In genomic region chr11:115859143-115859945, GRCm38 (mm10) we compare ENCODE assay signal across 9 mouse cellular contexts. TPM values are rescaled to one million over a fixed set of nuclear protein-coding genes. Genes with fewer than 3 reads are reported as not detected.
DNase-seq lines count a peak whose midpoint lies in the region; ATAC-seq and TF ChIP-seq lines count a peak whose summit lies in the region.
"Had no signal": no experiment of that assay in that cellular context is flagged by ENCODE, and none has a peak within 500 bp of the region (broad histone marks: within the 10 kb centered on the region; RNA-seq: fewer than 3 reads in every experiment).

No protein-coding gene starts in this region.

- peak overlapping the region; percentile 31 for H3K9ac ChIP-seq in ES-E14 (ENCODE audit: insufficient read depth, low read depth, low read length, poor library complexity, severe bottlenecking)
- 0 out of 2 replicates have a peak overlapping the region, but pooled peaks have one; percentile 7 for H3K9ac ChIP-seq in forebrain, postnatal 0 days
- peak overlapping the region; percentile 39 for H3K9ac ChIP-seq in lung, embryonic 15.5 days

- DNase-seq in ES-E14 (ENCODE audit: low read depth, low spot score), result peak; percentile 29
- peak; percentile 64 to 71 for DNase-seq in cerebellum, adult 2 months
- DNase-seq in forebrain, postnatal 0 days, result peak; percentile 82
- peak; percentile 6 for DNase-seq in layer of hippocampus, adult 9-10 months (ENCODE audit: low spot score)
- peak; percentile 80 for DNase-seq in ovary, adult 18-20 months (ENCODE audit: low spot score)
- peak; percentile 83 for DNase-seq in thymus, adult 2 months

- peaks cover 4% of the 10 kb centered on the region; the same call in 1 of the 2 replicates for H3K27me3 ChIP-seq in cerebellum, adult 2 months (ENCODE audit: control insufficient read depth, insufficient read depth, low read length)
- peaks cover 34% of the 10 kb centered on the region for H3K27me3 ChIP-seq in forebrain, postnatal 0 days (ENCODE audit: insufficient read depth, low read length)
- peaks cover 57% of the 10 kb centered on the region for H3K27me3 ChIP-seq in lung, embryonic 15.5 days
- peaks cover 14% of the 10 kb centered on the region; the same call in 1 of the 2 replicates for H3K27me3 ChIP-seq in thymus, adult 2 months (ENCODE audit: control insufficient read depth, insufficient read depth, low read length)

- ATAC-seq in forebrain, postnatal 0 days, result peak; percentile 92
- ATAC-seq in hematopoietic stem cell, adult 5-6 weeks (replicated peaks in 1 of 2; ENCODE audit: insufficient read depth in 1 of 2, low FRiP score in 2 of 2, low TSS enrichment in 1 of 2, low read depth in 1 of 2, poor library complexity in 2 of 2, severe bottlenecking in 2 of 2), result peak; percentile 77 to 81
- peak; percentile 88 for ATAC-seq in lung, embryonic 15.5 days (ENCODE audit: borderline replicate concordance, extremely low read depth, low FRiP score, low TSS enrichment)

- peak overlapping the region; percentile 40 for H3K4me2 ChIP-seq in forebrain, postnatal 0 days (ENCODE audit: low read depth)
- peak overlapping the region; percentile 78 for H3K4me2 ChIP-seq in lung, embryonic 15.5 days

- in situ Hi-C loops in ES-E14 (cut with MboI; ENCODE audit: low sequenced_read_pairs in 2 of 2, unreplicated experiment in 2 of 2), result no loop called here

- H3K4me1 ChIP-seq in ES-E14 (ENCODE audit: control insufficient read depth in 2 of 2, insufficient read depth in 2 of 2, low read length in 2 of 2, poor library complexity in 1 of 2), result peaks cover 0 to under 1% of the 10 kb centered on the region in 2 experiments; a peak in 1 of 4 replicates
- H3K4me1 ChIP-seq in cerebellum, adult 2 months (ENCODE audit: control insufficient read depth, insufficient read depth, low read length), result no peaks in the 10 kb centered on the region
- peaks cover 6% of the 10 kb centered on the region; the same call in 1 of the 2 replicates for H3K4me1 ChIP-seq in forebrain, postnatal 0 days (ENCODE audit: insufficient read depth)
- peaks cover 17% of the 10 kb centered on the region for H3K4me1 ChIP-seq in lung, embryonic 15.5 days
- H3K4me1 ChIP-seq in thymus, adult 2 months (replicated peaks; ENCODE audit: control insufficient read depth, insufficient read depth, low read length), result peaks cover 9% of the 10 kb centered on the region; the same call in 1 of the 2 replicates

- H3K27ac ChIP-seq in ES-E14 (ENCODE audit: insufficient read depth, low read depth, low read length, poor library complexity, severe bottlenecking), result no peak overlapping the region
- no peak overlapping the region for H3K27ac ChIP-seq in cerebellum, adult 2 months (ENCODE audit: insufficient read depth, low read length)
- H3K27ac ChIP-seq in forebrain, postnatal 0 days (ENCODE audit: low read depth, low read length), result no peak overlapping the region
- no peak overlapping the region for H3K27ac ChIP-seq in lung, embryonic 15.5 days
- no peak overlapping the region for H3K27ac ChIP-seq in thymus, adult 2 months (ENCODE audit: control insufficient read depth, insufficient read depth, low read length)
- H3K27ac ChIP-seq: macrophage had no signal

- TF ChIP-seq POLR2A in cerebellum, adult 2 months (IDR thresholded peaks at IDR 0.05; ENCODE audit: borderline replicate concordance, insufficient read depth, low read length), result no peak
- TF ChIP-seq POLR2A in thymus, adult 2 months (IDR thresholded peaks at IDR 0.05; ENCODE audit: control insufficient read depth, extremely low read depth, insufficient read depth, low read length, poor library complexity), result no peak

- 1% methylated on average over 75 of the region's 75 CpGs for WGBS in cerebellum, adult 2 months
- 6% methylated on average over 73 of the region's 75 CpGs for WGBS in forebrain, postnatal 0 days
- WGBS in lung, embryonic 15.5 days, result 1% methylated on average over 75 of the region's 75 CpGs
- WGBS in thymus, adult 2 months, result 3% methylated on average over 75 of the region's 75 CpGs

- peaks cover 6% of the 10 kb centered on the region for H3K36me3 ChIP-seq in ES-E14 (ENCODE audit: control insufficient read depth, insufficient read depth, low read length, poor library complexity, severe bottlenecking)
- H3K36me3 ChIP-seq in forebrain, postnatal 0 days (ENCODE audit: insufficient read depth), result no peaks in the 10 kb centered on the region
- H3K36me3 ChIP-seq in lung, embryonic 15.5 days, result peaks cover 6% of the 10 kb centered on the region; the same call in 1 of the 2 replicates
- no peaks in the 10 kb centered on the region for H3K36me3 ChIP-seq in thymus, adult 2 months (ENCODE audit: control insufficient read depth, insufficient read depth, low read length)

- H3K9me3 ChIP-seq in ES-E14 (ENCODE audit: control insufficient read depth, insufficient read depth, low read depth, low read length), result no peaks in the 10 kb centered on the region
- no peaks in the 10 kb centered on the region for H3K9me3 ChIP-seq in forebrain, postnatal 0 days (ENCODE audit: low read length)
- 0 out of 2 replicates have a peak, but pooled peaks cover 4% of the 10 kb centered on the region for H3K9me3 ChIP-seq in lung, embryonic 15.5 days

- TF ChIP-seq CTCF in cerebellum, adult 2 months (IDR thresholded peaks at IDR 0.05; ENCODE audit: borderline replicate concordance, insufficient read depth, low read depth, low read length), result peak; percentile 63; the same call in 1 of the 2 replicates
- peak; percentile 70 for TF ChIP-seq CTCF in forebrain, postnatal 0 days (IDR thresholded peaks at IDR 0.05; ENCODE audit: low read depth)
- TF ChIP-seq CTCF in thymus, adult 2 months (IDR thresholded peaks at IDR 0.05; ENCODE audit: borderline replicate concordance, control insufficient read depth, extremely low read depth, insufficient read depth, low read length, poor library complexity), result peak; percentile 99

- H3K4me3 ChIP-seq in ES-E14 (ENCODE audit: insufficient read depth in 1 of 2, low read depth in 1 of 2, low read length in 2 of 2, poor library complexity in 1 of 2, severe bottlenecking in 1 of 2), result peak overlapping the region; percentile 63 to 66
- H3K4me3 ChIP-seq in cerebellum, adult 2 months (replicated peaks; ENCODE audit: insufficient read depth, low read depth, low read length), result no peak overlapping the region
- H3K4me3 ChIP-seq in forebrain, postnatal 0 days (ENCODE audit: low read depth, low read length), result peak overlapping the region; percentile 30
- peak overlapping the region; percentile 41 for H3K4me3 ChIP-seq in lung, embryonic 15.5 days
- peak overlapping the region; percentile 18 for H3K4me3 ChIP-seq in thymus, adult 2 months (ENCODE audit: control insufficient read depth, insufficient read depth, low read length)

TF ChIP-seq in ES-E14, 5 proteins besides CTCF, POLR2A, EP300 and RAD21:
- no peak for TF ChIP-seq ZNF384 (IDR thresholded peaks at IDR 0.05; ENCODE audit: low read depth, low read length)
- TF ChIP-seq HCFC1 (IDR thresholded peaks at IDR 0.05; ENCODE audit: borderline replicate concordance, insufficient read depth, low read length), result peak; percentile 52; the same call in 1 of the 2 replicates

RNA-seq across cellular contexts. Expression of gene Myo15b, which starts 1.1 kb away (rescaled TPM):
- 4.6 and 7.7 TPM in 2 replicates for total RNA-seq in ES-E14 (2012; rRNA removed)
- 0.16 and 0.32 TPM in 2 replicates for polyA plus RNA-seq in cerebellum, adult 2 months (2012; rRNA removed)
- total RNA-seq in forebrain, postnatal 0 days (2014; rRNA removed), result not detected in 2 replicates
- polyA plus RNA-seq in forebrain, postnatal 0 days (2015; fragmentation: Nextera tagmentation; extraction: Ambion mirVana), result 0.01 TPM in 1 of 2 replicates, not detected in the other
- total RNA-seq in hematopoietic stem cell, adult 5-6 weeks (2017), result 0.60 and 0.75 TPM in 2 replicates
- 0.25 and 0.49 TPM in 2 replicates for polyA plus RNA-seq in lung, embryonic 15.5 days (2015; fragmentation: Nextera tagmentation; extraction: Ambion mirVana)
- 5.4 and 6.1 TPM in 2 replicates for polyA plus RNA-seq in thymus, adult 2 months (2012; rRNA removed)

RNA-seq across cellular contexts. Expression of gene Llgl2, which starts 35.5 kb away (rescaled TPM):
- total RNA-seq in ES-E14 (2012; rRNA removed), result 96.5 and 145 TPM in 2 replicates
- 1.8 and 2.5 TPM in 2 replicates for polyA plus RNA-seq in cerebellum, adult 2 months (2012; rRNA removed)
- 2.7 and 4.0 TPM in 2 replicates for total RNA-seq in forebrain, postnatal 0 days (2014; rRNA removed)
- 0.72 and 1.1 TPM in 2 replicates for polyA plus RNA-seq in forebrain, postnatal 0 days (2015; fragmentation: Nextera tagmentation; extraction: Ambion mirVana)
- total RNA-seq in hematopoietic stem cell, adult 5-6 weeks (2017), result 5.9 and 6.5 TPM in 2 replicates
- polyA plus RNA-seq in lung, embryonic 15.5 days (2015; fragmentation: Nextera tagmentation; extraction: Ambion mirVana), result 35.1 and 40.1 TPM in 2 replicates
- 54.5 and 68.6 TPM in 2 replicates for polyA plus RNA-seq in thymus, adult 2 months (2012; rRNA removed)

RNA-seq across cellular contexts. Expression of gene Smim5, which starts 40.4 kb away (rescaled TPM):
- 0.67 TPM in 1 of 2 replicates, not detected in the other for total RNA-seq in ES-E14 (2012; rRNA removed)
- 1.3 and 1.7 TPM in 2 replicates for polyA plus RNA-seq in cerebellum, adult 2 months (2012; rRNA removed)
- 0.95 and 1.0 TPM in 2 replicates for total RNA-seq in forebrain, postnatal 0 days (2014; rRNA removed)
- 2.4 and 2.5 TPM in 2 replicates for polyA plus RNA-seq in forebrain, postnatal 0 days (2015; fragmentation: Nextera tagmentation; extraction: Ambion mirVana)
- total RNA-seq in hematopoietic stem cell, adult 5-6 weeks (2017), result 7.3 and 32.0 TPM in 2 replicates
- polyA plus RNA-seq in lung, embryonic 15.5 days (2015; fragmentation: Nextera tagmentation; extraction: Ambion mirVana), result 3.6 and 4.8 TPM in 2 replicates
- 8.4 and 9.5 TPM in 2 replicates for polyA plus RNA-seq in thymus, adult 2 months (2012; rRNA removed)

RNA-seq across cellular contexts. Expression of gene Tsen54, which starts 44.8 kb away (rescaled TPM):
- 63.6 and 64.4 TPM in 2 replicates for total RNA-seq in ES-E14 (2012; rRNA removed)
- 21.1 and 25.0 TPM in 2 replicates for polyA plus RNA-seq in cerebellum, adult 2 months (2012; rRNA removed)
- 23.5 and 25.5 TPM in 2 replicates for total RNA-seq in forebrain, postnatal 0 days (2014; rRNA removed)
- polyA plus RNA-seq in forebrain, postnatal 0 days (2015; fragmentation: Nextera tagmentation; extraction: Ambion mirVana), result 16.8 and 18.1 TPM in 2 replicates
- 23.5 and 28.7 TPM in 2 replicates for total RNA-seq in hematopoietic stem cell, adult 5-6 weeks (2017)
- 37.3 and 43.0 TPM in 2 replicates for polyA plus RNA-seq in lung, embryonic 15.5 days (2015; fragmentation: Nextera tagmentation; extraction: Ambion mirVana)
- 31.6 and 34.3 TPM in 2 replicates for polyA plus RNA-seq in thymus, adult 2 months (2012; rRNA removed)

RNA-seq across cellular contexts. Expression of gene Caskin2, which starts 45.9 kb away (rescaled TPM):
- 9.6 and 10.5 TPM in 2 replicates for total RNA-seq in ES-E14 (2012; rRNA removed)
- polyA plus RNA-seq in cerebellum, adult 2 months (2012; rRNA removed), result 16.5 and 17.1 TPM in 2 replicates
- total RNA-seq in forebrain, postnatal 0 days (2014; rRNA removed), result 14.5 and 14.7 TPM in 2 replicates
- polyA plus RNA-seq in forebrain, postnatal 0 days (2015; fragmentation: Nextera tagmentation; extraction: Ambion mirVana), result 4.5 and 6.1 TPM in 2 replicates
- total RNA-seq in hematopoietic stem cell, adult 5-6 weeks (2017), result 3.7 and 5.0 TPM in 2 replicates
- polyA plus RNA-seq in lung, embryonic 15.5 days (2015; fragmentation: Nextera tagmentation; extraction: Ambion mirVana), result 19.0 and 19.6 TPM in 2 replicates
- 13.7 and 15.4 TPM in 2 replicates for polyA plus RNA-seq in thymus, adult 2 months (2012; rRNA removed)

Comparison
In these comparisons a context has a peak if more than half of its experiments do, and no peak if none do; other contexts are left out.
1. DNase-seq: peak in every context shown above with its lines; median percentile 83 in thymus, adult 2 months; 82 in forebrain, postnatal 0 days; 80 in ovary, adult 18-20 months; 68 in cerebellum, adult 2 months; 29 in ES-E14; 6 in layer of hippocampus, adult 9-10 months.
2. RNA of gene Llgl2, which starts 35.5 kb away (polyA plus RNA-seq): 54.5 to 68.6 TPM in thymus, adult 2 months and 35.1 to 40.1 TPM in lung, embryonic 15.5 days; 1.8 to 2.5 TPM in cerebellum, adult 2 months and 0.72 to 1.1 TPM in forebrain, postnatal 0 days; every median in the first group is over 10 times any median in the second.
3. Peak in every context shown above with its lines, with median percentiles within 50 percentile points of each other: H3K9ac ChIP-seq, CTCF ChIP-seq and ATAC-seq.